ENCODE assay signal across 16 mouse cellular contexts in the genomic region with DNA sequence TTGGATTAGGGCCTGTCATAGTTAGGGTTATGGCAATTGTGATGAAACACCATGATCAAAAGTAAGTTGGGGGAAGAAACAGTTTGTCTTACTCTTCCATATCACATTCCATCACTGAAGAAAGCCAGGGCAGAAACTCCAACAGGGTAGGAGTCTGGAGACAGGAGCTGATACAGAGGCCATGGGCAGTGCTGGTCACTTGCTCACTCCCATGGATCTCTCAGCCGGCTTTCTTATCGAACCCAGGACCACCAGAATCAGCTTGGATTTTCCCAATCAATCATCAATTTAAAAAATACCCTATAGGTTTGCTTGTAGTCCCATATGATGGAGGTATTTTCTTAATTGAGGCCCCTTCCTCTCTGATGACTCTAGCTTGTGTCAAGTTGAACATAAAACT. TPM values are rescaled to one million over a fixed set of nuclear protein-coding genes. Genes with fewer than 3 reads are reported as not detected.
"Had no signal": no experiment of that assay in that cellular context is flagged by ENCODE, and none has a peak within 500 bp of the region (broad histone marks: within the 10 kb centered on the region; RNA-seq: fewer than 3 reads in every experiment).

No protein-coding gene starts in this region.

- H3K27ac ChIP-seq: neural tube, embryonic 13.5 days; neural tube, embryonic 15.5 days; stomach, embryonic 15.5 days; stomach, postnatal 0 days had no signal

- DNase-seq: retina, postnatal 1 day; right cerebral cortex, adult 18-20 months; right cerebral cortex, postnatal 14 days; right cerebral cortex, postnatal 25 days; right cerebral cortex, postnatal 4 days; spleen, adult 18-20 months; thymus, adult 18-20 months; thymus, adult 2 months; thymus, postnatal 14 days; thymus, postnatal 25 days; thymus, postnatal 36 days; thymus, postnatal 4 days had no signal

- H3K36me3 ChIP-seq: neural tube, embryonic 13.5 days; neural tube, embryonic 15.5 days; stomach, embryonic 15.5 days had no signal

- H3K4me2 ChIP-seq: neural tube, embryonic 13.5 days; neural tube, embryonic 15.5 days; stomach, embryonic 15.5 days had no signal

- H3K27me3 ChIP-seq: neural tube, embryonic 13.5 days; neural tube, embryonic 15.5 days; stomach, embryonic 15.5 days had no signal

- H3K9ac ChIP-seq: neural tube, embryonic 13.5 days; neural tube, embryonic 15.5 days; stomach, embryonic 15.5 days had no signal

- H3K9me3 ChIP-seq: neural tube, embryonic 13.5 days; neural tube, embryonic 15.5 days; stomach, embryonic 15.5 days had no signal

- H3K4me1 ChIP-seq: stomach, embryonic 15.5 days had no signal

- H3K4me3 ChIP-seq: neural tube, embryonic 13.5 days; neural tube, embryonic 15.5 days; stomach, embryonic 15.5 days had no signal

RNA-seq across cellular contexts. Expression of gene Slamf9, which starts 21.3 kb away (rescaled TPM):
- polyA plus RNA-seq: neural tube, embryonic 13.5 days had no signal
